Mouse (Mus musculus) neural tube, embryonic 15.5 days (tissue): ENCODE data around the gene Baiap2. TPM values are rescaled to one million over a fixed set of nuclear protein-coding genes. Genes with fewer than 3 reads are reported as not detected.

ENCODE experiments used
- ATAC-seq: fragments of 200-750 bp; cut with Nextera tagmentation; 2 replicates; pipeline ENCODE4 v1.8.0; 2017; ENCODE audit warnings: mild to moderate bottlenecking, moderate TSS enrichment, moderate library complexity; ENCODE audit not compliant: low FRiP score
- H3K27ac ChIP-seq: fragments of 300-500 bp; sonication (generic); replicated peaks from 2 replicates; pipeline ENCODE4 v1.5.1; 2015; ENCODE audit warnings: mild to moderate bottlenecking, inconsistent platforms
- H3K27me3 ChIP-seq: fragments of 300-500 bp; sonication (generic); replicated peaks from 2 replicates; pipeline ENCODE4 v1.6.1; 2015; ENCODE audit warnings: inconsistent platforms
- H3K36me3 ChIP-seq: fragments of 300-500 bp; sonication (generic); 2 replicates; pipeline ENCODE4 v1.6.1; 2015; ENCODE audit warnings: inconsistent platforms
- H3K4me1 ChIP-seq: fragments of 300-500 bp; sonication (generic); 2 replicates; pipeline ENCODE4 v1.6.1; 2015; ENCODE audit warnings: inconsistent platforms
- H3K4me2 ChIP-seq: fragments of 300-500 bp; sonication (generic); 2 replicates; pipeline ENCODE4 v1.6.1; 2015; ENCODE audit warnings: inconsistent platforms, mild to moderate bottlenecking, moderate library complexity
- H3K4me3 ChIP-seq: fragments of 300-500 bp; sonication (generic); replicated peaks from 2 replicates; pipeline ENCODE4 v1.5.1; 2015; ENCODE audit warnings: mild to moderate bottlenecking, inconsistent platforms
- H3K9ac ChIP-seq: fragments of 300-500 bp; sonication (generic); replicated peaks from 2 replicates; pipeline ENCODE4 v1.6.1; 2015; ENCODE audit warnings: mild to moderate bottlenecking, inconsistent platforms
- H3K9me3 ChIP-seq: fragments of 300-500 bp; sonication (generic); replicated peaks from 2 replicates; pipeline ENCODE4 v1.6.1; 2016; ENCODE audit warnings: inconsistent platforms
- WGBS: fragments of 180-500 bp; shearing (Covaris S2); methylation state at CpG from one replicate; pipeline ENCODE4 v1.1.7; 2015; ENCODE audit warnings: mixed read lengths; 5-methylcytosine and 5-hydroxymethylcytosine counted together
- polyA plus RNA-seq: library from polyadenylated mRNA; unstranded; fragments of >200 nt; fragmentation: Nextera tagmentation; extraction: Ambion mirVana; gene quantifications from 2 replicates; pipeline ENCODE4 v1.2.1, GENCODE M21; 2015

Baiap2 gene
- polyA plus RNA-seq, 1 experiment from 2014 or later, result 16.6 TPM

DNA sequence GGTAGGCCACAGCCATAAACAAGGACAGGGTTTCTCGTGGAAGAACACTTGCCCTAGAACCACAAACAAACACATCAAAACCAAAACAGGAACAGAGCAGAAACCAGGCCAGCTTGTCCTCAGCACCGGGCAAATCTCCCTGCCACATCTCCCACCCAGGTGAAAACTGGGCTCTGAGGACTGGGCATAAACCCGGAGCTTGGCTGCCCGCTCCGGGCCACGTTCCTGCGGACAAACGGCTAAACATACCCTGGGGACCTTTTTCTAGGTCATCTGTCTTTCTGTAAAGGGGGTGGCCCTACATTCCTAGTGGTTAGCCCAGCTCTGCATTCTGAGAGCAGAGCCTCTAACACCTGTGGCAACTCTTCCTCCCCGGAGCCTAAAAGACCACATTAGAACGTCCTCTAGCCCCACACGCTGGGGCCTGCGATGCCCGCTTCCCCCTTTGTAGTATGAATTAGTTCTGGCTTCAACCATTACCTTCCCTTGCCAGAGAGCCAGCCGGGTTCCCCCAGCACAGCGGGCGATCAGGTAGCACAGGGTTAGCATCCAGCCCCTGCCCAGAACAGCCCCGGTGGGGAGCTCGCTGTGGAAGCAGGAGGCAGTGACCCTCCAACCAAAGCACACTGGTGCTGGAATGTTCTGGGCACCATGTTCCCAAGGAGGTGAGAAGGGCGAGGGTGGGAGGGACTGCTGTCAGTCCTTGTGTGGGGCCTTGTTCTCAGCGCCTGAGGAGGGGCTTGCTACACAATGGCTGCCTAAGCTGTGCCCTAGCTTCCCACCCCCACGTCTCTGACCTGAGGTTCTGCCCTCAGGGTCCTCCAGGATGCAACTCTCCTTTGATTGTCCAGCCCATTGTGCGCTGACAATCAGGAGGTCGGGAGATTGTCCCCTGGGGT lies 77.2 kb downstream of the Baiap2 start:
- WGBS, result 47% methylated on average over 23 of the region's 23 CpGs
- Histone ChIP-seq H3K9ac (no peak overlapping the region), H3K4me1 (peaks cover 31% of the 10 kb centered on the region), H3K36me3 (peaks cover 20% of the 10 kb centered on the region), H3K9me3 (no peaks in the 10 kb centered on the region), H3K27me3 (no peaks in the 10 kb centered on the region), H3K27ac (no peak overlapping the region), H3K4me2 (no peak overlapping the region), H3K4me3 (no peak overlapping the region)
- no peak for ATAC-seq

GRCm38 (mm10) chr11:120021367-120021766 lies 78.8 kb downstream of the Baiap2 start:
- Histone ChIP-seq H3K27ac (no peak overlapping the region), H3K36me3 (0 out of 2 replicates have a peak, but pooled peaks cover 8% of the 10 kb centered on the region), H3K9ac (no peak overlapping the region), H3K4me2 (no peak overlapping the region), H3K4me3 (no peak overlapping the region), H3K27me3 (no peaks in the 10 kb centered on the region), H3K4me1 (peaks cover 31% of the 10 kb centered on the region), H3K9me3 (no peaks in the 10 kb centered on the region)
- no peak for ATAC-seq
- 92% methylated on average over 16 of the region's 16 CpGs for WGBS

GRCm38 (mm10) chr11:120022216-120022615 lies 79.7 kb downstream of the Baiap2 start:
- Histone ChIP-seq H3K4me1 (peaks cover 31% of the 10 kb centered on the region), H3K27me3 (no peaks in the 10 kb centered on the region), H3K4me3 (no peak overlapping the region), H3K9me3 (no peaks in the 10 kb centered on the region), H3K4me2 (no peak overlapping the region), H3K27ac (peak overlapping the region; percentile 75; the same call in 1 of the 2 replicates), H3K36me3 (0 out of 2 replicates have a peak, but pooled peaks cover 8% of the 10 kb centered on the region), H3K9ac (no peak overlapping the region)
- 49% methylated on average over 8 of the region's 8 CpGs for WGBS
- no peak for ATAC-seq

DNA sequence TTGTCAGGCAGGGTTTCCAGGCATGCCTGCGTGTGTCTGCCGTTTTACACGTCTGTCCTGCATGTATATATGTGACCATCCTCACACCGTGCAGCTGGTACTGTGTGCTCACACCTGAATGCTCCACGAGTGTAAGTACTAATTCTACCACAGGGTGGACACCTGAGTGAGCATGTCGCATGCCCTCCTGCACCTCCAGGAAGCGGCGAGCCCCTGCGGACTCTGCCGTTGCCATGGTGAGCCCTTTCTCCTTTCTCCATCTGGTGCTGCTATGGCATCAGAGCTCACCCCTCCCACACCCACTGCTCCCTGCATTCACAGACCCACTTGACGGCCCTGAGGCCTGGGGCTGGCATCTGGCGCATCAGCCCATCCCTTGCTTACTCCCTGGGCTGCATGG lies 80.3 kb downstream of the Baiap2 start:
- H3K4me1 ChIP-seq, result peaks cover 31% of the 10 kb centered on the region
- H3K9me3 ChIP-seq, result no peaks in the 10 kb centered on the region
- 0 out of 2 replicates have a peak, but pooled peaks cover 8% of the 10 kb centered on the region for H3K36me3 ChIP-seq
- H3K9ac ChIP-seq, result peak overlapping the region; percentile 42
- 0 out of 2 replicates have a peak overlapping the region, but pooled peaks have one; percentile 15 for H3K4me2 ChIP-seq
- peak; percentile 81 for ATAC-seq
- no peak overlapping the region for H3K4me3 ChIP-seq
- no peaks in the 10 kb centered on the region for H3K27me3 ChIP-seq
- 31% methylated on average over 12 of the region's 12 CpGs for WGBS
- H3K27ac ChIP-seq, result peak overlapping the region; percentile 75

GRCm38 (mm10) chr11:120026941-120027340 lies 84.4 kb downstream of the Baiap2 start:
- no peak overlapping the region for H3K4me3 ChIP-seq
- no peaks in the 10 kb centered on the region for H3K27me3 ChIP-seq
- H3K27ac ChIP-seq, result no peak overlapping the region
- peaks cover 43% of the 10 kb centered on the region for H3K4me1 ChIP-seq
- 80% methylated on average over 3 of the region's 3 CpGs for WGBS
- no peak for ATAC-seq
- no peak overlapping the region for H3K9ac ChIP-seq
- H3K4me2 ChIP-seq, result no peak overlapping the region
- no peaks in the 10 kb centered on the region for H3K36me3 ChIP-seq
- no peaks in the 10 kb centered on the region for H3K9me3 ChIP-seq

- Histone ChIP-seq H3K4me2 (no peak overlapping the region), H3K36me3 (no peaks in the 10 kb centered on the region), H3K4me1 (peaks cover 32% of the 10 kb centered on the region), H3K4me3 (no peak overlapping the region), H3K27me3 (no peaks in the 10 kb centered on the region), H3K9ac (no peak overlapping the region), H3K27ac (no peak overlapping the region), H3K9me3 (no peaks in the 10 kb centered on the region)
- WGBS, result 46% methylated on average over 18 of the region's 18 CpGs
- ATAC-seq, result no peak
Observed at GRCm38 (mm10) chr11:120028319-120029092, 85.9 kb downstream of the Baiap2 start.

GRCm38 (mm10) chr11:120029431-120030144 lies 87.0 kb downstream of the Baiap2 start:
- Histone ChIP-seq H3K27me3 (no peaks in the 10 kb centered on the region), H3K27ac (no peak overlapping the region), H3K4me1 (peaks cover 24% of the 10 kb centered on the region; the same call in 1 of the 2 replicates), H3K4me3 (no peak overlapping the region), H3K36me3 (no peaks in the 10 kb centered on the region), H3K9ac (no peak overlapping the region), H3K4me2 (no peak overlapping the region), H3K9me3 (no peaks in the 10 kb centered on the region)
- 58% methylated on average over 9 of the region's 9 CpGs for WGBS
- ATAC-seq, result no peak

DNA sequence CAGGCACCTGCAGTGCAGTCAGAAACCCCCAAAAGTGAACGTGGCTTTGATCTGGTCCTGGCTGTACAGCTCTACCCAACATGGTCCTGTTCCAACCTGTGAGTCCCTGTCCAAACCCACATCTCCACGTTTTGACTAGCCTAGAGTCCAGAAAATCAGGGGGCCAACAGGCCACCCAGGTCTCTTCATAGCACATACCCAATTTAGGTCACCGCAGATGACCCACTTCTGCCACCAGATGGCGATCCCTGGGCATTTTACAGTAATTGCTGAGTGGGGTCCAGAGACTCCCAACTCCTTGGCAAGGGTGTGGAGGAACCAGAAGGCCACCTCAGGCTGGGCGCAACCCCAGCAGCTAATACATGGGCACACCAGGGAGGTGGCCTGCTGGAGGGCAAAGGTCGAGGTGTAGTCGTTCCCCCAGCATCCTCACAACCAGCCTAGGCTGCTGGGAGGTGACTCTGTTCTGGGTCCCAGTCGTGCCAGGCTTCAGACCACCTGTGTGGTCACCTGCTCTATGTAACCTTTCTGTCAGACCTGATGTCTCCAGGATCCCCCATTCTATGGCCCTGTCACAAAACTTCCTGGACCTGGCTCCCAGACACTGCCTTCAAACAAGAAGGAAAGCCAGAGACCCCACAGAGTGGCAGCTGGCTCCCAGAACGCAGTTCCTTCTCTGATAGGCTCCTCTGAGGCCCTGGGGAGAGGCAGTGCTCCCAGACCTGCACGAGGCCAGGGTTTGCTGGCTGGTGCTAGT lies 87.8 kb downstream of the Baiap2 start:
- Histone ChIP-seq H3K27ac (no peak overlapping the region), H3K27me3 (no peaks in the 10 kb centered on the region), H3K4me2 (no peak overlapping the region), H3K9me3 (no peaks in the 10 kb centered on the region), H3K4me3 (no peak overlapping the region), H3K9ac (no peak overlapping the region), H3K4me1 (peaks cover 26% of the 10 kb centered on the region; the same call in 1 of the 2 replicates), H3K36me3 (no peaks in the 10 kb centered on the region)
- ATAC-seq, result peak; percentile 28; the same call in 1 of the 2 replicates
- WGBS, result 33% methylated on average over 10 of the region's 10 CpGs

DNA sequence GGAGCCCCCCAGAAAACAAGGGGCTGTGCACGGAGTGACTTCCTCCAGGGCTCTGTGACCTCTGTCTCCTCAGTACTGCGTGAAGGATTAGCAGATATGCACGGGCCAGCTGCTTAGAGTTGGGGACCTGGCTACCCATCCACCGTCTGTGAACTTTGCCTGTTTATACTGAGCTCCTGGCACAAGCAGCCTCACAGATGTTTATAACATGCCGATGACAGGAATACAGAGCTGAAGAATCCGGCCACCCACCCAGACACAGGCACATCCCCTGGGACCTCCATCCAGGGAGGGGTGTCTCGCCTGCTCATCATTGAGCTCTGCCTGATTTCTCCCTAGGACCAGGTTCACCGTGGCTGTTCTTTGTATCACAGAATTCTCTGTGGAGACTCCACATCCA lies 89.5 kb downstream of the Baiap2 start:
- no peaks in the 10 kb centered on the region for H3K9me3 ChIP-seq

GRCm38 (mm10) chr11:120033473-120033872 lies 90.9 kb downstream of the Baiap2 start:
- no peaks in the 10 kb centered on the region for H3K36me3 ChIP-seq
- H3K4me3 ChIP-seq, result no peak overlapping the region
- no peaks in the 10 kb centered on the region for H3K27me3 ChIP-seq
- ATAC-seq, result no peak
- H3K9ac ChIP-seq, result no peak overlapping the region
- H3K9me3 ChIP-seq, result no peaks in the 10 kb centered on the region
- WGBS, result 79% methylated on average over 3 of the region's 3 CpGs
- H3K4me1 ChIP-seq, result peaks cover 25% of the 10 kb centered on the region; the same call in 1 of the 2 replicates
- H3K4me2 ChIP-seq, result no peak overlapping the region
- H3K27ac ChIP-seq, result no peak overlapping the region

More for the DNA sequence above, 89.5 kb downstream of the Baiap2 start:
- ATAC-seq, result no peak
- H3K36me3 ChIP-seq, result no peaks in the 10 kb centered on the region
- no peak overlapping the region for H3K4me2 ChIP-seq
- peaks cover 26% of the 10 kb centered on the region; the same call in 1 of the 2 replicates for H3K4me1 ChIP-seq
- no peak overlapping the region for H3K27ac ChIP-seq
- no peaks in the 10 kb centered on the region for H3K27me3 ChIP-seq
- no peak overlapping the region for H3K4me3 ChIP-seq
- WGBS, result 67% methylated on average over 8 of the region's 8 CpGs
- no peak overlapping the region for H3K9ac ChIP-seq
